ENCODE assay signal across 18 mouse cellular contexts in genomic region chr3:67311436-67311835, GRCm38 (mm10).
"Had no signal": no experiment of that assay in that cellular context is flagged by ENCODE, and none has a peak within 500 bp of the region (broad histone marks: within the 10 kb centered on the region; RNA-seq: fewer than 3 reads in every experiment).

No protein-coding gene starts in this region.

- H3K27me3 ChIP-seq: liver, embryonic 15.5 days; lung, embryonic 15.5 days; megakaryocyte, embryonic 14.5 days; midbrain, embryonic 12.5 days; neural tube, embryonic 13.5 days had no signal

- H3K4me3 ChIP-seq: left cerebral cortex, adult 2 months; limb, embryonic 10.5 days; liver, embryonic 15.5 days; lung, embryonic 15.5 days; megakaryocyte, embryonic 14.5 days; midbrain, embryonic 12.5 days; neural tube, embryonic 13.5 days had no signal

- H3K27ac ChIP-seq: left cerebral cortex, adult 2 months; limb, embryonic 10.5 days; liver, embryonic 15.5 days; lung, embryonic 15.5 days; macrophage; midbrain, embryonic 12.5 days; neural tube, embryonic 13.5 days had no signal

- ATAC-seq: hindbrain, embryonic 16.5 days; inflammation-experienced regulatory T-cells, adult 6 months; intestine, postnatal 0 days; midbrain, embryonic 16.5 days had no signal

- H3K4me1 ChIP-seq: liver, embryonic 15.5 days; lung, embryonic 15.5 days; megakaryocyte, embryonic 14.5 days had no signal

- H3K36me3 ChIP-seq: limb, embryonic 10.5 days; liver, embryonic 15.5 days; lung, embryonic 15.5 days; midbrain, embryonic 12.5 days; neural tube, embryonic 13.5 days had no signal

- H3K9me3 ChIP-seq: limb, embryonic 10.5 days; liver, embryonic 15.5 days; lung, embryonic 15.5 days; midbrain, embryonic 12.5 days; neural tube, embryonic 13.5 days had no signal

- H3K4me2 ChIP-seq: liver, embryonic 15.5 days; lung, embryonic 15.5 days; midbrain, embryonic 12.5 days; neural tube, embryonic 13.5 days had no signal

- DNase-seq: kidney, postnatal 10 days; lung, postnatal 14 days; right cerebral cortex, adult 18-20 months; right cerebral cortex, postnatal 25 days; thymus, adult 18-20 months; thymus, postnatal 14 days had no signal

- H3K9ac ChIP-seq: liver, embryonic 15.5 days; lung, embryonic 15.5 days; midbrain, embryonic 12.5 days; neural tube, embryonic 13.5 days had no signal
